Mouse (Mus musculus): ENCODE measurements around the gene Msl1.

DNA sequence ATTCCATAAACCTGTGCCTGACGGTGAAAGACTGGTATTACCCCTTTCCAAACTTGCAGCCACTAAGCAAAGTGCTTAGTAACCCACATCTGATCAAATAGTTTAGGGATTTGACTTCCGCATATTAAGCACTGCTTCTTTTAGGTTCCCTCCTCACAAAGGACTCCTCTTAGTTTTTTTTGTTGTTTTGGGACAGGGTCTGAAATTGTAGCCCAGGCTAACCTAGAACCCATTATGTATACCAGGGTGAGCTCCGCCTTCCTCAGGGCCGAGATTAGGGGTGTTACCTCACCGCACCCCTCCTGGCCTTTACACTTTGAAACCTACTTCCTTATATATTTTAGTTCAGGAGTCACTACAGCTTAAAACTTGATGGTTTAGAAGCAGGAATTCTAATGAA lies 5.5 kb upstream of the Msl1 start:
- TF ChIP-seq ZKSCAN1 (IDR thresholded peaks at IDR 0.05; ENCODE audit: borderline replicate concordance, low read depth, low read length), result no peak
- TF ChIP-seq CTCF (conservative IDR thresholded peaks at IDR 0.05 in 1 of 2, IDR thresholded peaks at IDR 0.05 in 1 of 2; ENCODE audit: low read depth in 2 of 2, low read length in 2 of 2), result no peak
- TF ChIP-seq CHD1 (IDR thresholded peaks at IDR 0.05; ENCODE audit: low read depth, low read length), result no peak
- TF ChIP-seq MAFK (IDR thresholded peaks at IDR 0.05; ENCODE audit: insufficient replicate concordance, low read length), result no peak
- TF ChIP-seq E2F4 (IDR thresholded peaks at IDR 0.05; ENCODE audit: insufficient replicate concordance, low read depth, low read length), result no peak
- TF ChIP-seq EP300 (IDR thresholded peaks at IDR 0.05; ENCODE audit: low read length), result no peak
- TF ChIP-seq JUN (IDR thresholded peaks at IDR 0.05; ENCODE audit: insufficient read depth, low read depth, low read length), result no peak
- no peak for TF ChIP-seq MXI1 (IDR thresholded peaks at IDR 0.05; ENCODE audit: low read depth, low read length)
- TF ChIP-seq MAX (IDR thresholded peaks at IDR 0.05; ENCODE audit: low read length), result no peak
- no peak for TF ChIP-seq POLR2A (IDR thresholded peaks at IDR 0.05; ENCODE audit: low read depth, low read length)

Measured in CH12.LX (cell line).